Comparison of ENCODE assay signal across 20 mouse cellular contexts in genomic region chr15:50974002-50974754, GRCm38 (mm10).
DNase-seq lines count a peak whose midpoint lies in the region; ATAC-seq and TF ChIP-seq lines count a peak whose summit lies in the region.
"Had no signal": no experiment of that assay in that cellular context is flagged by ENCODE, and none has a peak within 500 bp of the region (broad histone marks: within the 10 kb centered on the region; RNA-seq: fewer than 3 reads in every experiment).

No protein-coding gene starts in this region.

- H3K27ac ChIP-seq in forebrain, embryonic 14.5 days (ENCODE audit: low read depth, low read length): no peak overlapping the region
- H3K27ac ChIP-seq in forebrain, embryonic 11.5 days (ENCODE audit: low read depth, low read length): no peak overlapping the region
- H3K27ac ChIP-seq in lung, embryonic 14.5 days (ENCODE audit: low read depth): no peak overlapping the region
- H3K27ac ChIP-seq: embryonic facial prominence, embryonic 10.5 days; forebrain, embryonic 12.5 days; gastrocnemius, adult 2 months; hindbrain, embryonic 15.5 days had no signal

- H3K27me3 ChIP-seq in forebrain, embryonic 14.5 days (replicated peaks; ENCODE audit: control insufficient read depth, insufficient read depth, low read length): no peaks in the 10 kb centered on the region
- H3K27me3 ChIP-seq in forebrain, embryonic 11.5 days (ENCODE audit: control insufficient read depth, insufficient read depth, low read length): no peaks in the 10 kb centered on the region
- no peaks in the 10 kb centered on the region for H3K27me3 ChIP-seq in lung, embryonic 14.5 days (ENCODE audit: insufficient read depth, low read length)
- H3K27me3 ChIP-seq: forebrain, embryonic 12.5 days; heart, embryonic 12.5 days; hindbrain, embryonic 15.5 days had no signal

- WGBS in forebrain, embryonic 14.5 days: 76% methylated on average over 9 of the region's 9 CpGs
- WGBS in forebrain, embryonic 11.5 days: 86% methylated on average over 9 of the region's 9 CpGs
- 41% methylated on average over 9 of the region's 9 CpGs for WGBS in lung, embryonic 14.5 days

- H3K36me3 ChIP-seq in forebrain, embryonic 14.5 days (ENCODE audit: control insufficient read depth, insufficient read depth, low read length): no peaks in the 10 kb centered on the region
- H3K36me3 ChIP-seq in forebrain, embryonic 11.5 days (ENCODE audit: control insufficient read depth, insufficient read depth, low read length): no peaks in the 10 kb centered on the region
- H3K36me3 ChIP-seq in lung, embryonic 14.5 days (ENCODE audit: insufficient read depth): no peaks in the 10 kb centered on the region
- H3K36me3 ChIP-seq: embryonic facial prominence, embryonic 10.5 days; forebrain, embryonic 12.5 days; G1E; heart, embryonic 12.5 days; hindbrain, embryonic 15.5 days had no signal

- no peak overlapping the region for H3K4me3 ChIP-seq in forebrain, embryonic 14.5 days (ENCODE audit: low read depth, low read length)
- H3K4me3 ChIP-seq in forebrain, embryonic 11.5 days (ENCODE audit: low read depth, low read length): no peak overlapping the region
- no peak overlapping the region for H3K4me3 ChIP-seq in lung, embryonic 14.5 days (ENCODE audit: low read depth, low read length)
- H3K4me3 ChIP-seq: embryonic facial prominence, embryonic 10.5 days; forebrain, embryonic 12.5 days; gastrocnemius, adult 2 months; heart, embryonic 12.5 days; hindbrain, embryonic 15.5 days had no signal

- no peaks in the 10 kb centered on the region for H3K4me1 ChIP-seq in forebrain, embryonic 14.5 days (ENCODE audit: control insufficient read depth, insufficient read depth, low read length)
- H3K4me1 ChIP-seq in forebrain, embryonic 11.5 days (replicated peaks; ENCODE audit: control insufficient read depth, insufficient read depth, low read length): no peaks in the 10 kb centered on the region
- H3K4me1 ChIP-seq in lung, embryonic 14.5 days (ENCODE audit: insufficient read depth): no peaks in the 10 kb centered on the region
- H3K4me1 ChIP-seq: embryonic facial prominence, embryonic 10.5 days; forebrain, embryonic 12.5 days; heart, embryonic 12.5 days; hindbrain, embryonic 15.5 days had no signal

- peak; percentile 20 for DNase-seq in forebrain, embryonic 14.5 days (ENCODE audit: low spot score)
- no peak for DNase-seq in forebrain, embryonic 11.5 days (ENCODE audit: low spot score)
- peak; percentile 81 for DNase-seq in lung, embryonic 14.5 days
- DNase-seq in lung, postnatal 14 days: no peak
- DNase-seq in brain, adult 2 months (ENCODE audit: low read depth, low spot score): peak; percentile 8
- peak; percentile 1 for DNase-seq in lung, postnatal 25 days (ENCODE audit: low spot score)
- DNase-seq in adrenal gland, postnatal 36 days: no peak
- DNase-seq: adrenal gland, adult 8-10 months; B cell, adult 2 months; cerebellum, adult 2 months; cerebellum, postnatal 10 days; gastrocnemius, adult 2 months; gastrocnemius, postnatal 25 days; heart, postnatal 36 days had no signal

- no peak overlapping the region for H3K9ac ChIP-seq in forebrain, embryonic 14.5 days (ENCODE audit: low read length)
- no peak overlapping the region for H3K9ac ChIP-seq in forebrain, embryonic 11.5 days (ENCODE audit: low read length)
- H3K9ac ChIP-seq in lung, embryonic 14.5 days: no peak overlapping the region
- H3K9ac ChIP-seq: forebrain, embryonic 12.5 days; heart, embryonic 12.5 days; hindbrain, embryonic 15.5 days had no signal

- no peak for TF ChIP-seq CTCF in lung, embryonic 14.5 days (IDR thresholded peaks at IDR 0.05; ENCODE audit: low read depth)

- no peak overlapping the region for H3K4me2 ChIP-seq in forebrain, embryonic 14.5 days (ENCODE audit: low read length)
- no peak overlapping the region for H3K4me2 ChIP-seq in forebrain, embryonic 11.5 days (ENCODE audit: low read depth, low read length, severe bottlenecking)
- no peak overlapping the region for H3K4me2 ChIP-seq in lung, embryonic 14.5 days
- H3K4me2 ChIP-seq: forebrain, embryonic 12.5 days; heart, embryonic 12.5 days; hindbrain, embryonic 15.5 days had no signal

- no peak for ATAC-seq in forebrain, embryonic 14.5 days
- ATAC-seq in forebrain, embryonic 11.5 days (replicated peaks; ENCODE audit: low FRiP score): no peak
- ATAC-seq in lung, embryonic 14.5 days (ENCODE audit: insufficient read depth): peak; percentile 89; the same call in 1 of the 2 replicates
- ATAC-seq: CD4-positive, CD25-positive, alpha-beta regulatory T cell, adult 4 months had no signal

- no peaks in the 10 kb centered on the region for H3K9me3 ChIP-seq in forebrain, embryonic 14.5 days (replicated peaks; ENCODE audit: control insufficient read depth, low read length)
- H3K9me3 ChIP-seq in forebrain, embryonic 11.5 days (ENCODE audit: control insufficient read depth, low read length): no peaks in the 10 kb centered on the region
- no peaks in the 10 kb centered on the region for H3K9me3 ChIP-seq in lung, embryonic 14.5 days (ENCODE audit: low read depth, low read length)
- H3K9me3 ChIP-seq: embryonic facial prominence, embryonic 10.5 days; forebrain, embryonic 12.5 days; G1E; heart, embryonic 12.5 days; hindbrain, embryonic 15.5 days had no signal

Comparison
In these comparisons a context has a peak if more than half of its experiments do, and no peak if none do; other contexts are left out.
1. DNase-seq: peak in forebrain, embryonic 14.5 days (single experiment), lung, embryonic 14.5 days (single experiment), brain, adult 2 months (single experiment) and lung, postnatal 25 days (single experiment); none in forebrain, embryonic 11.5 days (single experiment), lung, postnatal 14 days (single experiment) and adrenal gland, postnatal 36 days (0 of 2).